Mouse (Mus musculus) layer of hippocampus, postnatal 36 days (tissue): ENCODE measurements around the gene Pianp. TPM values are rescaled to one million over a fixed set of nuclear protein-coding genes. Genes with fewer than 3 reads are reported as not detected.
"Not testable (repeated sequence)": the region's sequence is repeated elsewhere in the genome, so short reads cannot be mapped to it uniquely, and the experiment has no call there.

ENCODE experiments used
- DNase-seq, 2 experiments: peaks; one replicate each; pipeline ENCODE4 v3.0.0; 2022
- total RNA-seq, 2 experiments: library from RNA; stranded (reverse); gene quantifications; 2 replicates each; pipeline ENCODE4 v1.2.3; 2021

Gene Pianp
- total RNA-seq, 2 experiments from 2014 or later: 163 to 173 TPM

- peak; percentile 98 to 99 for DNase-seq
Observed at GRCm38 (mm10) chr6:125008586-125009128, 12.2 kb downstream of the Pianp start.

GRCm38 (mm10) chr6:125009129-125009180, 12.5 kb downstream of the Pianp start, which contains the start of gene Zfp384:
Zfp384 (plus strand) TSS chr6:125009145.
- DNase-seq: no peak

- DNase-seq: peak; percentile 64 to 69
Observed at GRCm38 (mm10) chr6:125009181-125010073, 12.9 kb downstream of the Pianp start.

GRCm38 (mm10) chr6:125017682-125018081, 21.2 kb downstream of the Pianp start:
- no peak for DNase-seq

GRCm38 (mm10) chr6:125030532-125030931, 34.0 kb downstream of the Pianp start:
- DNase-seq: not testable (repeated sequence)

GRCm38 (mm10) chr6:125031604-125032003, 35.1 kb downstream of the Pianp start:
- DNase-seq: no peak

GRCm38 (mm10) chr6:125038666-125039065, 42.2 kb downstream of the Pianp start:
- no peak for DNase-seq

GRCm38 (mm10) chr6:125039131-125039530, 42.6 kb downstream of the Pianp start:
- DNase-seq: no peak

- peak; percentile 83 to 87 for DNase-seq
Observed at GRCm38 (mm10) chr6:125039533-125040153, 43.1 kb downstream of the Pianp start, which contains the start of gene Ing4. Ing4 (plus strand) TSS chr6:125039760.

GRCm38 (mm10) chr6:125040221-125040620, 43.7 kb downstream of the Pianp start:
- no peak for DNase-seq

GRCm38 (mm10) chr6:125041047-125041446, 44.6 kb downstream of the Pianp start:
- no peak for DNase-seq

- DNase-seq: no peak
Observed at GRCm38 (mm10) chr6:125042081-125042480, 45.6 kb downstream of the Pianp start.

GRCm38 (mm10) chr6:125046691-125047090, 50.2 kb downstream of the Pianp start:
- DNase-seq: peak; percentile 68 to 78

- DNase-seq: no peak
Observed at GRCm38 (mm10) chr6:125049678-125050077, 53.2 kb downstream of the Pianp start, which contains the start of gene Acrbp. Acrbp (plus strand) TSS chr6:125049689.

- DNase-seq: no peak
Observed at GRCm38 (mm10) chr6:125051237-125051636, 54.7 kb downstream of the Pianp start.

Other genes starting within 250 kb of the Pianp start
- gene Gm45234, start 240.7 kb upstream of the Pianp start, total RNA-seq: not detected
- 100 to 1,000 TPM; 139 to 170 TPM for gene Atn1, start 240.2 kb upstream of the Pianp start, total RNA-seq
- gene Eno2, start 227.0 kb upstream of the Pianp start, total RNA-seq: 1,000 to 10,000 TPM in 1 of 2 experiments, 100 to 1,000 TPM in 1; 956 to 1,045 TPM
- 1 to 10 TPM in 1 of 2 experiments, under 1 TPM in 1; 1.00 to 3.5 TPM for gene Lrrc23, start 217.0 kb upstream of the Pianp start, total RNA-seq
- gene Spsb2, start 188.0 kb upstream of the Pianp start, total RNA-seq: 1 to 10 TPM; 2.9 to 3.1 TPM
- 100 to 1,000 TPM; 731 to 778 TPM for gene Tpi1, start 182.4 kb upstream of the Pianp start, total RNA-seq
- gene Usp5, start 167.2 kb upstream of the Pianp start, total RNA-seq: 100 to 1,000 TPM; 174 to 188 TPM
- gene Cdca3, start 167.1 kb upstream of the Pianp start, total RNA-seq: 1 to 10 TPM in 1 of 2 experiments, under 1 TPM in 1; 0.38 to 1.2 TPM
- under 1 TPM in 1 of 2 experiments, not detected in 1; 0.17 TPM for gene Gnb3, start 156.4 kb upstream of the Pianp start, total RNA-seq
- gene P3h3, start 138.9 kb upstream of the Pianp start, total RNA-seq: 10 to 100 TPM; 30.4 to 37.1 TPM
- 100 to 1,000 TPM; 180 to 187 TPM for gene Gpr162, start 132.7 kb upstream of the Pianp start, total RNA-seq
- under 1 TPM in 1 of 2 experiments, not detected in 1; 0.23 TPM for gene Cd4, start 108.5 kb upstream of the Pianp start, total RNA-seq
- 1 to 10 TPM; 2.1 to 2.3 TPM for gene Lag3, start 85.0 kb upstream of the Pianp start, total RNA-seq
- 1,000 to 10,000 TPM; 1,023 to 1,087 TPM for gene Ptms, start 76.6 kb upstream of the Pianp start, total RNA-seq
- 100 to 1,000 TPM; 630 to 652 TPM for gene Mlf2, start 65.3 kb upstream of the Pianp start, total RNA-seq
- gene Cops7a, start 31.2 kb upstream of the Pianp start, total RNA-seq: 100 to 1,000 TPM; 149 TPM
- gene Zfp384, start 12.5 kb downstream of the Pianp start, total RNA-seq: 10 to 100 TPM; 43.9 to 48.9 TPM
- 10 to 100 TPM; 56.9 to 65.7 TPM for gene Ing4, start 43.1 kb downstream of the Pianp start, total RNA-seq
- 10 to 100 TPM; 13.4 to 17.8 TPM for gene Acrbp, start 53.0 kb downstream of the Pianp start, total RNA-seq
- gene Lpar5, start 71.2 kb downstream of the Pianp start, total RNA-seq: under 1 TPM; 0.53 to 0.75 TPM
- 100 to 1,000 TPM; 172 to 173 TPM for gene Chd4, start 99.3 kb downstream of the Pianp start, total RNA-seq
- gene Nop2, start 135.2 kb downstream of the Pianp start, total RNA-seq: 10 to 100 TPM; 30.2 to 34.4 TPM
- gene Iffo1, start 148.5 kb downstream of the Pianp start, total RNA-seq: 10 to 100 TPM; 67.5 to 68.9 TPM
- gene Gapdh, start 169.8 kb downstream of the Pianp start, total RNA-seq: 1,000 to 10,000 TPM; 2,301 to 2,480 TPM
- gene Ncapd2, start 195.0 kb downstream of the Pianp start, total RNA-seq: 10 to 100 TPM; 22.8 to 26.5 TPM
- 10 to 100 TPM; 70.7 to 72.3 TPM for gene Mrpl51, start 195.1 kb downstream of the Pianp start, total RNA-seq
- gene Vamp1, start 218.9 kb downstream of the Pianp start, total RNA-seq: 10 to 100 TPM; 75.3 to 80.4 TPM
- 1 to 10 TPM; 3.3 TPM for gene Tapbpl, start 235.2 kb downstream of the Pianp start, total RNA-seq
- not detected for gene Cd27, start 240.3 kb downstream of the Pianp start, total RNA-seq